Mouse (Mus musculus): ENCODE measurements around the gene Hccs. TPM values are rescaled to one million over a fixed set of nuclear protein-coding genes. Genes with fewer than 3 reads are reported as not detected.
"Not testable (repeated sequence)": the region's sequence is repeated elsewhere in the genome, so short reads cannot be mapped to it uniquely, and the experiment has no call there.

The Hccs gene
- 29.9 and 30.9 TPM in 2 replicates for polyA plus RNA-seq (2015; fragmentation: Nextera tagmentation; extraction: Ambion mirVana)

DNA sequence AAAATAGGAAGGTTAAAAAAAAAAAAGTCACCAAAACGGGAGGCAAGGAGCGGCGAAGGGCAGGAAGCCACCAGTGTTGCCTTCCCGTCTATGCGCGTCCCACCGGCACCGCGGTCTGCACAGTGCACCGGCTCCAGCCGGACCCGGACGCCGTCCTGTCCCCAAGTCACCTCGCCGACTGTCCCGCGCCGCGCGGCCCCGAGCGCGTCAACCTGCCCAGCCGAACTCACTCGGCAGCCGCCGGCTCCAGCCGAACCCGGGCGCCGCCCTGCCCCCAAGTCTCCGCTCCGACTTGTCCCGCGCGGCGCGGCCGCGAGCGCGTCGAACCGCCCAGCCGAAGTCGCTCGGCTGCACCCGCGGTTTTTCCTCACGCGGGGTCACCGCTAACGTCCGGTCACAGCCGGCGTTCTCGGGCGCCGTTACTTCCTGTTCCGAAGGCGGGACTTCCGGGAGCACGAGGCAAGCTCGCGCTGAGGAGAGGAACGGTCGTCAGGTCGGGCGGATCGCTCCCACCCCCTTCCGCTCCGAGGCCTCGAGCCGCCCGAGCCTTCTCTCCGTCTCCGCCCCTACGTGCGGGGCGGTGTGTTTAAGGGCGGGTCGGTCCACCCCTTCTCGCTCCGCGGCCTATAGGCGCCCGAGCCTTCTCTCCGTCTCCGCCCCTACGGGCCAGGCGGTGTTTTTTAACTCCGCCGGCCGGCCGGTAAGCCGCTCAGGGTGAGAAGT lies at the start of gene Hccs:
TSS of gene Hccs (minus strand) at position 428 of the 723 bp plus-strand sequence.
- H3K9ac ChIP-seq, result peak within 1 kb of the TSS; percentile 57
- H3K27me3 ChIP-seq, result no peaks in the 10 kb centered on the region
- no peaks in the 10 kb centered on the region for H3K4me1 ChIP-seq
- 29% methylated on average over 72 of the region's 97 CpGs for WGBS
- no peaks in the 10 kb centered on the region for H3K36me3 ChIP-seq
- H3K27ac ChIP-seq (replicated peaks), result peak within 1 kb of the TSS; percentile 72
- peak within 1 kb of the TSS; percentile 61 for H3K4me3 ChIP-seq (replicated peaks)
- ATAC-seq (ENCODE audit: insufficient number of reproducible peaks, low FRiP score, low TSS enrichment, low read depth), result peak; percentile 99
- peak within 1 kb of the TSS; percentile 46 for H3K4me2 ChIP-seq (replicated peaks)
- no peaks in the 10 kb centered on the region for H3K9me3 ChIP-seq (replicated peaks)

DNA sequence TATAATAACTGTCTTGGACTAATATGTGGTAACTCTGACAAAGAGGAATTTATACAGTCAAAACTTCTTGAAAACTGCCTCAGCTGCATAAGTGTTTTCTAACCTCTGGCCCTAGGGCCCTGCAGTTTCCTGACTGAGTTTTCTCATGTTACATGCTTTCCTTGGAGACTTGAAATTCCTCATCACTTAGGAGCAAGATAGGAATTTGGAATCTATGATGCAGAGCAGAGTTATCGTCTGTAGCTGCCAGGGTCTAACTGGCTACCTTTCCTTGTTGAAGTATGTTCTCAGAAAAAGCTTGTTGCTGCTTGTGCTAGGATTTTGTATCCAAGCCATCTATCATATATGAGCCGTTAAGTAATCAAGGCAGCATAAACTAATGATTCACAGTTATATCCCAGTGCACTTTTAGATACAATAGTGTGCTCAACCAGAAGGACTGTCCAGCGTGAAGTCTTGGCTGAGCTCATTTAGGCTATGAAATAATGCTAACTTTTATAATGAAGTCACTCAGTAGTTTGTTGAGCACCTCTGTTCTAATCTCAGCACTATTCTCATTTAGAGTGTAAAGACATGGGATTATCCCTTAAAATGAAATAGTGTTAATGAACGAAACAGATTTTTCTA lies 37.1 kb upstream of the Hccs start:
- H3K27me3 ChIP-seq, result no peaks in the 10 kb centered on the region

DNA sequence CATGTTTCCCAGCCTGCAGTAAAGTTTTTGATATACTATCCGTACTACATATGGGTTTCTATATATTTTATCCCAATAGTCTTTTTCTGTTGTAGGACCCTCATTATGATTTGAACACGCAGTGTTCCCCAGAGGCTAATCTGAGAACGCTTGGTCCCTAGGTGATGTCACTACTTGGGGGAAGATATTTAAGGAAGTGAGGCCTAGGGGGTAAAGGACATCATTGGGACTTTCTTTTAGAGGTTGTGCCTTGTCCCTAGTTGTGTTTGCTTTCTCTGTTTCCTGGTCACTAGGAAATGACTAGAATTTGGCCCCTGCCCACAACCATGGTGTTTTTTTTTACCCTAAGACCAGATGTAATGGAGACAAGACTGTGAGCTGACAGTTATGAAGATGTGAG lies 18.0 kb upstream of the Hccs start:
- H3K4me3 ChIP-seq (replicated peaks), result no peak overlapping the region
- H3K27ac ChIP-seq (replicated peaks), result no peak overlapping the region
- WGBS, result 51% methylated on average over 3 of the region's 3 CpGs
- no peak for ATAC-seq (ENCODE audit: insufficient number of reproducible peaks, low FRiP score, low TSS enrichment, low read depth)
- no peaks in the 10 kb centered on the region; the same call in 1 of the 2 replicates for H3K27me3 ChIP-seq
- H3K36me3 ChIP-seq, result no peaks in the 10 kb centered on the region
- no peak overlapping the region for H3K4me2 ChIP-seq (replicated peaks)
- H3K4me1 ChIP-seq, result no peaks in the 10 kb centered on the region
- no peak overlapping the region for H3K9ac ChIP-seq
- no peaks in the 10 kb centered on the region for H3K9me3 ChIP-seq (replicated peaks)

More for the DNA sequence above, 37.1 kb upstream of the Hccs start:
- H3K4me1 ChIP-seq, result no peaks in the 10 kb centered on the region
- no peak overlapping the region for H3K27ac ChIP-seq (replicated peaks)
- no peaks in the 10 kb centered on the region for H3K36me3 ChIP-seq
- no peaks in the 10 kb centered on the region for H3K9me3 ChIP-seq (replicated peaks)
- H3K9ac ChIP-seq, result no peak overlapping the region
- no peak for ATAC-seq (ENCODE audit: insufficient number of reproducible peaks, low FRiP score, low TSS enrichment, low read depth)
- H3K4me2 ChIP-seq (replicated peaks), result no peak overlapping the region
- H3K4me3 ChIP-seq (replicated peaks), result no peak overlapping the region
- 60% methylated on average over 4 of the region's 4 CpGs for WGBS

DNA sequence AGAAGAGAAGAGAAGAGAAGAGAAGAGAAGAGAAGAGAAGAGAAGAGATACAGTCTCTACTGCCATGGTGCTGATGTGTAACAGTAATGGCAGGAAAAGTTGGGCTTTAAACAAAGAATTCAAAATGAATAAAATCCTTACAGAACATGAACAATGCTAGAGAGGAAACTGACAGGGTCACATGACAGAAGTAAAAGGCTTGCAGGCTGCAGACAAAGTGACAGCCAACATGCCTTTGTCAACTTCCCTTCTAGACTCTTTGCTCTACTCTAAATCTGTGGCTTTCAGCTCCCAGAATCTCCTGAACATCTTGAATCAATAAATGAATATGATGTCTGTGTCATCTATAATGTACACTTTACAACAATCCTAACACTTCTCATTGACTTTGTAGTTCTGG lies 17.4 kb upstream of the Hccs start:
- Histone ChIP-seq H3K4me1 (no peaks in the 10 kb centered on the region), H3K27me3 (no peaks in the 10 kb centered on the region), H3K36me3 (no peaks in the 10 kb centered on the region), H3K4me3 (replicated peaks) (no peak overlapping the region), H3K9me3 (replicated peaks) (no peaks in the 10 kb centered on the region), H3K9ac (no peak overlapping the region), H3K27ac (replicated peaks) (no peak overlapping the region), H3K4me2 (replicated peaks) (no peak overlapping the region)
- ATAC-seq (ENCODE audit: insufficient number of reproducible peaks, low FRiP score, low TSS enrichment, low read depth), result no peak

GRCm38 (mm10) chrX:169332264-169332663 lies 12.1 kb upstream of the Hccs start:
- H3K4me1 ChIP-seq, result no peaks in the 10 kb centered on the region
- no peak overlapping the region for H3K9ac ChIP-seq
- 0 out of 2 replicates have a peak, but pooled peaks cover 3% of the 10 kb centered on the region for H3K27me3 ChIP-seq
- H3K36me3 ChIP-seq, result no peaks in the 10 kb centered on the region
- 28% methylated on average over 3 of the region's 3 CpGs for WGBS
- H3K9me3 ChIP-seq (replicated peaks), result no peaks in the 10 kb centered on the region
- no peak overlapping the region for H3K4me2 ChIP-seq (replicated peaks)
- no peak overlapping the region for H3K27ac ChIP-seq (replicated peaks)
- ATAC-seq (ENCODE audit: insufficient number of reproducible peaks, low FRiP score, low TSS enrichment, low read depth), result no peak
- no peak overlapping the region for H3K4me3 ChIP-seq (replicated peaks)

DNA sequence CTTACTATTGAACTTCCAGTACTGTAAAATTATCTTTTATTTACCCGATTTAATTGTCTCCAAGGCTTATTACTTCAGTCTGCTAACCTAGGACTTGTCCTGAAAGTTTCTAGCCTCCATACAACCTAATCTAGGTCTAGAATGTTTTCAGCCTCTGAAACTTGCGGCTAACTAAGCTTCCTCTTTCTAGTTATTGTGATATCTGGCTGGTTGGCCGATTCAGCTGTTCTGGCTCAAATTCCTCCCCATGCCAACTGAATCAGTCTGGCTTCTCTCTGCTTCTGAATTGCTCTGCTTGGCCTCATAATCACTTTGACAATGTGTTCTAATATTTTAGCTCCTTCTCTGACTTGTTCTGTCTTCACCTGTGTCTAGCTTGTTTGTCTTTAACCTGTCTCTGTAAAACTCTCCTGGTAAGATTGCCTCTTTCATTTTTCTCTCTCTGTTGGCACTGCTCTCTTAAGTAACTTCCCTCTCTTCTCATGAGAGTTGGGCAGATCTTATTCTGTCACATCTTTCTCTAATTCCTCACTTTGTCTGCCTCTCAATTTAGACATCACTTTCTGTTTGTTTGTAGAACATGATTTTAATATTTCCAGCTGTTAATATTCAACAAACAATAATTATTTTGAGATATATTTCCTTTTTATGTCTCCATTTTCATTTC lies 5.9 kb upstream of the Hccs start:
- no peak overlapping the region for H3K4me2 ChIP-seq (replicated peaks)
- H3K27me3 ChIP-seq, result 0 out of 2 replicates have a peak, but pooled peaks cover 3% of the 10 kb centered on the region
- WGBS, result 74% methylated on average over 3 of the region's 3 CpGs
- no peak overlapping the region for H3K9ac ChIP-seq
- no peaks in the 10 kb centered on the region for H3K36me3 ChIP-seq
- ATAC-seq (ENCODE audit: insufficient number of reproducible peaks, low FRiP score, low TSS enrichment, low read depth), result no peak
- no peak overlapping the region for H3K4me3 ChIP-seq (replicated peaks)
- H3K9me3 ChIP-seq (replicated peaks), result no peaks in the 10 kb centered on the region
- H3K4me1 ChIP-seq, result no peaks in the 10 kb centered on the region
- no peak overlapping the region for H3K27ac ChIP-seq (replicated peaks)

DNA sequence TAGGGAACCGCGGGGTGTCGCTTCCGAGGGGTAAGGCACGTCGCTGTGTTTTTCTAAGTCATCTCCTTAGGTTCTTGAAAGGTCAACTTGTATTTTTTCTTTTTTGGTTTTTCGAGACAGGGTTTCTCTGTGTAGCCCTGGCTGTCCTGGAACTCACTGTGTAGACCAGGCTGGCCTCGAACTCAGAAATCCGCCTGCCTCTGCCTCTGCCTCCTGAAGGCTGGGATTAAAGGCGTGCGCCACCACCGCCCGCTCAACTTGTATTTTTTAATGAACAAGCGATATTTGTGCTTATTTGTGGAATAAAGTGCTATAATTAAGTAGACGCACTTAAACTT lies 465 bp upstream of the Hccs start:
- Histone ChIP-seq H3K4me3 (replicated peaks) (peak overlapping the region; percentile 61), H3K4me2 (replicated peaks) (peak overlapping the region; percentile 41)
- ATAC-seq (ENCODE audit: insufficient number of reproducible peaks, low FRiP score, low TSS enrichment, low read depth); H3K4me1 ChIP-seq; H3K27ac ChIP-seq (replicated peaks); H3K36me3 ChIP-seq; H3K9me3 ChIP-seq (replicated peaks); H3K27me3 ChIP-seq; H3K9ac ChIP-seq: not testable (repeated sequence)
- WGBS, result 32% methylated on average over 15 of the region's 15 CpGs

- Histone ChIP-seq H3K9ac (peak overlapping the region; percentile 57), H3K27ac (replicated peaks) (no peak overlapping the region; the same call in 1 of the 2 replicates), H3K9me3 (replicated peaks) (no peaks in the 10 kb centered on the region), H3K4me2 (replicated peaks) (peak overlapping the region; percentile 46), H3K36me3 (no peaks in the 10 kb centered on the region), H3K4me3 (replicated peaks) (peak overlapping the region; percentile 61), H3K4me1 (no peaks in the 10 kb centered on the region), H3K27me3 (no peaks in the 10 kb centered on the region)
- 50% methylated on average over 12 of the region's 12 CpGs for WGBS
- no peak for ATAC-seq (ENCODE audit: insufficient number of reproducible peaks, low FRiP score, low TSS enrichment, low read depth)
These were observed 959 bp downstream of the Hccs start for GRCm38 (mm10) chrX:169319066-169319760.

- no peaks in the 10 kb centered on the region; the same call in 1 of the 2 replicates for H3K36me3 ChIP-seq
- ATAC-seq (ENCODE audit: insufficient number of reproducible peaks, low FRiP score, low TSS enrichment, low read depth), result no peak
- H3K27me3 ChIP-seq, result no peaks in the 10 kb centered on the region
- H3K4me1 ChIP-seq, result no peaks in the 10 kb centered on the region
- no peak overlapping the region for H3K27ac ChIP-seq (replicated peaks)
- H3K4me2 ChIP-seq (replicated peaks), result no peak overlapping the region
- no peak overlapping the region for H3K9ac ChIP-seq
- 89% methylated on average over 3 of the region's 3 CpGs for WGBS
- no peak overlapping the region for H3K4me3 ChIP-seq (replicated peaks)
- no peaks in the 10 kb centered on the region for H3K9me3 ChIP-seq (replicated peaks)
These were observed 11.6 kb downstream of the Hccs start for GRCm38 (mm10) chrX:169308559-169308958.

DNA sequence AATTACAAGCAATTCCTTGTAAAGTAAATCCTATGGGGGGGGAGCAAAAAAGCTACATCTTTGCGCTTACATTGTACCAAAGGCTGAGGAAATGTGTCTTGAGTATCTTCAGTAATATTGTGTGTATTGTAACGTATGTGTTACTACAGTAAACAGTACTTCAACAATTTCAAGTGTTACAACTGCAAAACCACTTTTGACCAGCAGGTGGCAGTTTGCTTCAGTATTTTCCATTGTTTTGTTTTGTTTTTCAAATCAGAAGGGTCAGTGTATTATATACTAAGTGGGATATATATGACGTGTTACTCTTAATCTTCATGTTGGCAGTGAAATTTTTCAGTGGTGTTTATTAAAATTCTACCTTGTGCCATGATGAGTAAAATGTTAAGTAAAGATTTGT lies 16.2 kb downstream of the Hccs start:
- no peaks in the 10 kb centered on the region for H3K27me3 ChIP-seq
- H3K4me3 ChIP-seq (replicated peaks), result no peak overlapping the region
- H3K9me3 ChIP-seq (replicated peaks), result no peaks in the 10 kb centered on the region
- H3K36me3 ChIP-seq, result no peaks in the 10 kb centered on the region
- no peak for ATAC-seq (ENCODE audit: insufficient number of reproducible peaks, low FRiP score, low TSS enrichment, low read depth)
- H3K27ac ChIP-seq (replicated peaks), result no peak overlapping the region
- no peak overlapping the region for H3K9ac ChIP-seq
- H3K4me1 ChIP-seq, result no peaks in the 10 kb centered on the region
- WGBS, result 33% methylated on average over 3 of the region's 3 CpGs
- H3K4me2 ChIP-seq (replicated peaks), result no peak overlapping the region

Measured in embryonic facial prominence, embryonic 15.5 days (tissue).